Mouse (Mus musculus) hindbrain, embryonic 14.5 days (tissue): Measurements from ENCODE around the gene Plekhb2. TPM values are rescaled to one million over a fixed set of nuclear protein-coding genes. Genes with fewer than 3 reads are reported as not detected.

ENCODE experiments used
- ATAC-seq: fragments of 200-750 bp; cut with Nextera tagmentation; 2 replicates; pipeline ENCODE4 v1.8.0; 2017; ENCODE audit warnings: moderate number of reproducible peaks, mild to moderate bottlenecking, moderate TSS enrichment, moderate library complexity; ENCODE audit not compliant: low FRiP score
- DNase-seq: peaks from one replicate; pipeline ENCODE4 v3.0.0-alpha.2; 2015; ENCODE audit warnings: low spot score
- H3K27ac ChIP-seq: fragments of 300-500 bp; sonication (generic); 2 replicates; pipeline ENCODE4 v1.5.1; 2014; ENCODE audit warnings: mild to moderate bottlenecking, moderate library complexity
- H3K27me3 ChIP-seq: fragments of 300-500 bp; sonication (generic); 2 replicates; pipeline ENCODE4 v1.6.1; 2014; ENCODE audit warnings: mild to moderate bottlenecking, low read length, mixed read lengths; ENCODE audit not compliant: control insufficient read depth, insufficient read depth
- H3K36me3 ChIP-seq: fragments of 300-500 bp; sonication (generic); replicated peaks from 2 replicates; pipeline ENCODE4 v1.6.1; 2014; ENCODE audit not compliant: control insufficient read depth, insufficient read depth
- H3K4me1 ChIP-seq: fragments of 300-500 bp; sonication (generic); replicated peaks from 2 replicates; pipeline ENCODE4 v1.6.1; 2014; ENCODE audit warnings: antibody characterized with exemption, low read length, mixed read lengths; ENCODE audit not compliant: control insufficient read depth, insufficient read depth
- H3K4me2 ChIP-seq: fragments of 300-500 bp; sonication (generic); replicated peaks from 2 replicates; pipeline ENCODE4 v1.6.1; 2014; ENCODE audit warnings: mild to moderate bottlenecking, moderate library complexity
- H3K4me3 ChIP-seq: fragments of 300-500 bp; sonication (generic); replicated peaks from 2 replicates; pipeline ENCODE4 v1.5.1; 2014; ENCODE audit warnings: mild to moderate bottlenecking, low read length
- H3K9ac ChIP-seq: fragments of 300-500 bp; sonication (generic); 2 replicates; pipeline ENCODE4 v1.6.1; 2014
- H3K9me3 ChIP-seq: fragments of 300-500 bp; sonication (generic); 2 replicates; pipeline ENCODE4 v1.6.1; 2016; ENCODE audit warnings: low read length; ENCODE audit not compliant: control insufficient read depth
- WGBS: fragments of 180-500 bp; shearing (Covaris S2); extraction: QIAGEN DNeasy Blood & Tissue Kit; methylation state at CpG from one replicate; pipeline ENCODE4 v1.1.7; 2014; 5-methylcytosine and 5-hydroxymethylcytosine counted together
- polyA plus RNA-seq: library from polyadenylated mRNA; unstranded; fragments of >200 nt; fragmentation: Nextera tagmentation; extraction: Ambion mirVana; gene quantifications from 2 replicates; pipeline ENCODE4 v1.2.1, GENCODE M21; 2014

The Plekhb2 gene
- polyA plus RNA-seq, 1 experiment from 2014 or later = 75.0 TPM

- H3K27me3 ChIP-seq = no peaks in the 10 kb centered on the region
- H3K9me3 ChIP-seq = no peaks in the 10 kb centered on the region
- peak within 1 kb of the TSS; percentile 55 for H3K4me3 ChIP-seq
- peak within 1 kb of the TSS; percentile 80 for H3K4me2 ChIP-seq
- H3K4me1 ChIP-seq = peaks cover 29% of the 10 kb centered on the region
- 1% methylated on average over 42 of the region's 59 CpGs for WGBS
- ATAC-seq (peak; percentile 91), DNase-seq (peak; percentile 97)
- peak within 1 kb of the TSS; percentile 98 for H3K27ac ChIP-seq
- H3K36me3 ChIP-seq = no peaks in the 10 kb centered on the region
- peak within 1 kb of the TSS; percentile 73 for H3K9ac ChIP-seq
Measured at GRCm38 (mm10) chr1:34842887-34843618, 6.7 kb upstream of the Plekhb2 start, which contains the start of gene Fam168b. TSS of gene Fam168b (minus strand) at chr1:34843065.

- DNase-seq = no peak
- no peaks in the 10 kb centered on the region for H3K27me3 ChIP-seq
- H3K4me3 ChIP-seq = no peak overlapping the region
- H3K36me3 ChIP-seq = no peaks in the 10 kb centered on the region
- no peak overlapping the region for H3K9ac ChIP-seq
- no peak overlapping the region for H3K27ac ChIP-seq
- H3K4me2 ChIP-seq = no peak overlapping the region
- ATAC-seq = no peak
- peaks cover 18% of the 10 kb centered on the region for H3K4me1 ChIP-seq
- H3K9me3 ChIP-seq = no peaks in the 10 kb centered on the region
- 83% methylated on average over 3 of the region's 3 CpGs for WGBS
Measured at GRCm38 (mm10) chr1:34847070-34847469, 2.7 kb upstream of the Plekhb2 start.

GRCm38 (mm10) chr1:34850343-34851136 lies 764 bp downstream of the Plekhb2 start:
- Histone ChIP-seq H3K9ac (peak overlapping the region; percentile 90), H3K9me3 (no peaks in the 10 kb centered on the region), H3K27me3 (no peaks in the 10 kb centered on the region), H3K4me1 (peaks cover 24% of the 10 kb centered on the region), H3K27ac (peak overlapping the region; percentile 82; the same call in 1 of the 2 replicates), H3K36me3 (no peaks in the 10 kb centered on the region), H3K4me3 (peak overlapping the region; percentile 85), H3K4me2 (peak overlapping the region; percentile 55)
- 50% methylated on average over 10 of the region's 11 CpGs for WGBS
- ATAC-seq = peak; percentile 46
- DNase-seq = peak; percentile 32

GRCm38 (mm10) chr1:34851562-34851961 lies 1.8 kb downstream of the Plekhb2 start:
- no peak for DNase-seq
- no peak overlapping the region for H3K4me3 ChIP-seq
- 61% methylated on average over 6 of the region's 6 CpGs for WGBS
- no peak overlapping the region for H3K27ac ChIP-seq
- H3K4me2 ChIP-seq = peak overlapping the region; percentile 55
- peaks cover 24% of the 10 kb centered on the region for H3K4me1 ChIP-seq
- no peak for ATAC-seq
- H3K9me3 ChIP-seq = no peaks in the 10 kb centered on the region
- peak overlapping the region; percentile 44; the same call in 1 of the 2 replicates for H3K9ac ChIP-seq
- no peaks in the 10 kb centered on the region for H3K27me3 ChIP-seq
- H3K36me3 ChIP-seq = no peaks in the 10 kb centered on the region

- H3K4me2 ChIP-seq = peak overlapping the region; percentile 55
- no peak overlapping the region for H3K4me3 ChIP-seq
- H3K4me1 ChIP-seq = peaks cover 24% of the 10 kb centered on the region
- H3K36me3 ChIP-seq = no peaks in the 10 kb centered on the region
- peak overlapping the region; percentile 44 for H3K9ac ChIP-seq
- H3K27me3 ChIP-seq = no peaks in the 10 kb centered on the region
- peak overlapping the region; percentile 43 for H3K27ac ChIP-seq
- ATAC-seq (no peak), DNase-seq (no peak)
- WGBS = 85% methylated on average over 11 of the region's 11 CpGs
- no peaks in the 10 kb centered on the region for H3K9me3 ChIP-seq
Measured at GRCm38 (mm10) chr1:34852116-34852878, 2.5 kb downstream of the Plekhb2 start.

- no peak overlapping the region for H3K4me3 ChIP-seq
- no peaks in the 10 kb centered on the region for H3K9me3 ChIP-seq
- H3K27me3 ChIP-seq = no peaks in the 10 kb centered on the region
- ATAC-seq (no peak), DNase-seq (no peak)
- H3K36me3 ChIP-seq = no peaks in the 10 kb centered on the region
- no peak overlapping the region for H3K27ac ChIP-seq
- WGBS = 91% methylated on average over 2 of the region's 2 CpGs
- no peak overlapping the region for H3K4me2 ChIP-seq
- H3K9ac ChIP-seq = no peak overlapping the region
- H3K4me1 ChIP-seq = peaks cover 24% of the 10 kb centered on the region
Measured at GRCm38 (mm10) chr1:34853786-34854185, 4.0 kb downstream of the Plekhb2 start.

- WGBS = 83% methylated on average over 12 of the region's 12 CpGs
- Histone ChIP-seq H3K27me3 (no peaks in the 10 kb centered on the region), H3K4me3 (no peak overlapping the region), H3K4me2 (no peak overlapping the region), H3K36me3 (no peaks in the 10 kb centered on the region), H3K27ac (no peak overlapping the region), H3K4me1 (peaks cover 18% of the 10 kb centered on the region), H3K9me3 (no peaks in the 10 kb centered on the region), H3K9ac (no peak overlapping the region)
- no peak for DNase-seq
- ATAC-seq = no peak
Measured at GRCm38 (mm10) chr1:34855056-34855739, 5.4 kb downstream of the Plekhb2 start.

- ATAC-seq (no peak), DNase-seq (no peak)
- Histone ChIP-seq H3K9ac (no peak overlapping the region), H3K9me3 (no peaks in the 10 kb centered on the region), H3K4me2 (no peak overlapping the region), H3K27me3 (no peaks in the 10 kb centered on the region), H3K36me3 (peaks cover 24% of the 10 kb centered on the region), H3K4me3 (no peak overlapping the region), H3K27ac (no peak overlapping the region), H3K4me1 (no peaks in the 10 kb centered on the region)
- whole genome bisulfite sequencing = 80% methylated on average over 5 of the region's 5 CpGs
Measured at GRCm38 (mm10) chr1:34858671-34859070, 8.9 kb downstream of the Plekhb2 start.
